Mouse (Mus musculus): Measurements from ENCODE around the gene Rab24.

DNA sequence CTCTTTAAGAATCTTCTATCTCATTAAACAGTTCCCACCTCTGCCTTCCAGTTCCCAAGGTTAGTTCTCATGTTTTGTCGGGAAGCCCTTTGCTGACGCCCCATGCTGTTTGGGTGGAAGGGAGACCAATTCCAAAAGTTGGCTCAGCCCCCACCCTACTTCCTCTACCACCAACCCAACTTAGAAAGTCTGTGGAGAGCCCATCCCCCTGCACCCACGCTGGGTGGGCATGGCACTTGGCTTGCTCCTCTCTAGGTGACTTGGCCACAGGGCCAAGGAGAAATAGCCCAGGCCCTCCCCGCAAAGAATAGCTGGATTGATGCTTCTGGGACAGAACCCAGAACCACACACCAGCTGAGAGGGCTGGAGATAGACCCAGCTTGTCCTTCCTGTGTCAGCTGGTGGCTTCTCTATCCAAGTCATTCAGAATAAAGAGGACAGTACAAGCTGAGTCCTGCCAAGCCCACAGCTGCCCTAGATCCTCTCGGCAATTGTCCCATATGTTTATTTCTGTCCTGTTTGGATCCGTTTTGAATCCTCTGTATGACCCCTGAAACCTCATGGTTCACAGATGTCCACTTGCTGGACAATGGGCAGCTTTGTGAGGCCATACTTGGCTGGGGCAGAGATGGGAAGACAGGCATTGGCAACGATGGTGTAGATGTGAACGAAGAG, 49.4 kb upstream of the Rab24 start:
- TF ChIP-seq CTCF (IDR thresholded peaks at IDR 0.05; ENCODE audit: extremely low read depth, insufficient read length, insufficient replicate concordance, low read depth, low read length) = no peak
- TF ChIP-seq POLR2A (IDR thresholded peaks at IDR 0.05; ENCODE audit: low read depth, low read length) = no peak
